Mouse (Mus musculus) embryo, embryonic 10 days (tissue): ENCODE measurements at regions not wholly inside any gene's neighbourhood (a gene's known extent, or its start where the extent isn't known, plus 50 kb on each side); places are given as distances from the start of the nearest gene placed in this dataset.

ENCODE experiments used
- DNase-seq: peaks from one replicate; pipeline ENCODE4 v3.0.0-alpha.2; 2015; ENCODE audit warnings: low spot score

GRCm38 (mm10) chr3:130977921-130978700, 132.2 kb upstream of the Lef1 start:
- DNase-seq = no peak

- no peak for DNase-seq
These were observed 134.1 kb upstream of the Lef1 start for GRCm38 (mm10) chr3:130976206-130976605.

- no peak for DNase-seq
These were observed 135.0 kb upstream of the Lef1 start for GRCm38 (mm10) chr3:130975291-130975690.

GRCm38 (mm10) chr3:130972126-130972525, 138.1 kb upstream of the Lef1 start:
- no peak for DNase-seq

GRCm38 (mm10) chr3:130965275-130965674, 145.0 kb upstream of the Lef1 start:
- no peak for DNase-seq

GRCm38 (mm10) chr3:130964088-130964487, 146.2 kb upstream of the Lef1 start:
- no peak for DNase-seq

GRCm38 (mm10) chr3:130963625-130964024, 146.6 kb upstream of the Lef1 start:
- DNase-seq = no peak

- no peak for DNase-seq
These were observed 147.4 kb upstream of the Lef1 start for GRCm38 (mm10) chr3:130962701-130963472.

GRCm38 (mm10) chr3:130962151-130962633, 148.1 kb upstream of the Lef1 start:
- DNase-seq = peak; percentile 70

GRCm38 (mm10) chr3:130961704-130962103, 148.6 kb upstream of the Lef1 start:
- no peak for DNase-seq

GRCm38 (mm10) chr3:130955958-130956357, 154.3 kb upstream of the Lef1 start:
- DNase-seq = no peak

- no peak for DNase-seq
These were observed 158.9 kb upstream of the Lef1 start for GRCm38 (mm10) chr3:130951381-130951780.

GRCm38 (mm10) chr3:130950872-130951271, 159.4 kb upstream of the Lef1 start:
- DNase-seq = no peak

GRCm38 (mm10) chr3:130947880-130948279, 162.4 kb upstream of the Lef1 start:
- no peak for DNase-seq

GRCm38 (mm10) chr3:130947277-130947606, 163.0 kb upstream of the Lef1 start:
- no peak for DNase-seq

- no peak for DNase-seq
These were observed 163.5 kb upstream of the Lef1 start for GRCm38 (mm10) chr3:130946576-130947276.

- peak; percentile 70 for DNase-seq
These were observed 164.3 kb upstream of the Lef1 start for GRCm38 (mm10) chr3:130945861-130946449.

- DNase-seq = no peak
These were observed 164.9 kb upstream of the Lef1 start for GRCm38 (mm10) chr3:130945396-130945795.

- DNase-seq = no peak
These were observed 166.0 kb upstream of the Lef1 start for GRCm38 (mm10) chr3:130944241-130944640.

GRCm38 (mm10) chr3:130942947-130943630, 167.2 kb upstream of the Lef1 start:
- no peak for DNase-seq

GRCm38 (mm10) chr3:130940302-130940867, 169.9 kb upstream of the Lef1 start:
- DNase-seq = no peak
